Mouse (Mus musculus) G1E (cell line): ENCODE measurements around the gene Dnah8. TPM values are rescaled to one million over a fixed set of nuclear protein-coding genes. Genes with fewer than 3 reads are reported as not detected.

Source experiments
- ATAC-seq: 2 replicates; pipeline ENCODE4 v1.8.0; 2016; ENCODE audit warnings: mild to moderate bottlenecking; ENCODE audit not compliant: insufficient number of reproducible peaks, poor library complexity, low FRiP score, severe bottlenecking; ENCODE audit errors: extremely low read depth
- DNase-seq: peaks from one replicate; pipeline ENCODE4 v3.0.0; 2012; ENCODE audit warnings: low spot score
- H3K27me3 ChIP-seq: 2 replicates; pipeline ENCODE4 v1.6.1; 2012; ENCODE audit warnings: mild to moderate bottlenecking, low read length, inconsistent platforms; ENCODE audit not compliant: insufficient read depth
- H3K36me3 ChIP-seq: replicated peaks from 2 replicates; pipeline ENCODE3; 2012; ENCODE audit warnings: mild to moderate bottlenecking, inconsistent platforms
- H3K4me1 ChIP-seq: 2 replicates; pipeline ENCODE4 v1.6.1; 2012; ENCODE audit warnings: low read depth, low read length, inconsistent platforms, mixed read lengths; ENCODE audit not compliant: insufficient read depth
- H3K4me3 ChIP-seq: 2 replicates; pipeline ENCODE4 v1.5.1; 2012; ENCODE audit warnings: low read depth, mild to moderate bottlenecking, inconsistent platforms, low read length, moderate library complexity, mixed read lengths
- H3K9me3 ChIP-seq: replicated peaks from 2 replicates; pipeline ENCODE4 v1.6.1; 2012; ENCODE audit warnings: inconsistent platforms
- CTCF ChIP-seq: IDR thresholded peaks from 2 replicates; pipeline ENCODE4 v1.5.1; 2012; ENCODE audit warnings: low read depth, low read length, inconsistent platforms, mixed read lengths
- GATA1 ChIP-seq: IDR thresholded peaks from 2 replicates; pipeline ENCODE4 v1.6.1; 2012; ENCODE audit warnings: borderline replicate concordance, low read length, inconsistent platforms, mixed read lengths
- GATA2 ChIP-seq: IDR thresholded peaks from 2 replicates; pipeline ENCODE4 v1.6.1; 2012; ENCODE audit warnings: low read depth, low read length, inconsistent platforms, borderline replicate concordance
- POLR2AphosphoS5 ChIP-seq: IDR thresholded peaks from 2 replicates; pipeline ENCODE4 v1.6.1; 2012; ENCODE audit warnings: low read depth, low read length, inconsistent platforms; ENCODE audit not compliant: insufficient replicate concordance
- TAL1 ChIP-seq: conservative IDR thresholded peaks from 2 replicates; pipeline ENCODE4 v1.6.1; 2012; ENCODE audit warnings: low read depth, low read length, inconsistent platforms, mixed read lengths
- polyA plus RNA-seq: library from polyadenylated mRNA; stranded (reverse); fragments of >175 nt; gene quantifications from 2 replicates; pipeline ENCODE4 v1.2.3, GENCODE M21; 2012
- total RNA-seq, 2 experiments: library from RNA; stranded (forward) in 1 of 2; stranded (reverse) in 1 of 2; fragments of 200-1000 nt in 1 of 2; fragments of >200 nt in 1 of 2; fragmentation: Nextera tagmentation in 1 of 2; gene quantifications; 2 replicates each; pipeline ENCODE4 v1.2.3; 2014 to 2017

The Dnah8 gene
- total and polyA plus RNA-seq, 3 experiments, result 3.5 to 49.3 (median 42.5) TPM

- Histone ChIP-seq H3K27me3 (no peaks in the 10 kb centered on the region), H3K4me3 (no peak overlapping the region), H3K9me3 (peaks cover 3% of the 10 kb centered on the region; the same call in 1 of the 2 replicates), H3K4me1 (peaks cover 76% of the 10 kb centered on the region), H3K36me3 (peaks cover 81% of the 10 kb centered on the region)
- no peak for ATAC-seq
- no peak for DNase-seq
- TF ChIP-seq GATA2 (no peak), TAL1 (no peak), CTCF (no peak), GATA1 (no peak), POLR2AphosphoS5 (no peak)
Observed at GRCm38 (mm10) chr17:30606634-30607081, 17.5 kb upstream of the Dnah8 start.

- peaks cover 75% of the 10 kb centered on the region for H3K4me1 ChIP-seq
- peaks cover 74% of the 10 kb centered on the region for H3K36me3 ChIP-seq
- no peak for DNase-seq
- H3K9me3 ChIP-seq, result peaks cover 3% of the 10 kb centered on the region; the same call in 1 of the 2 replicates
- H3K27me3 ChIP-seq, result no peaks in the 10 kb centered on the region
- no peak overlapping the region for H3K4me3 ChIP-seq
- ATAC-seq, result no peak
- TF ChIP-seq TAL1 (no peak), GATA1 (no peak), GATA2 (no peak), CTCF (no peak), POLR2AphosphoS5 (no peak)
Observed at GRCm38 (mm10) chr17:30607330-30607729, 16.8 kb upstream of the Dnah8 start.

DNA sequence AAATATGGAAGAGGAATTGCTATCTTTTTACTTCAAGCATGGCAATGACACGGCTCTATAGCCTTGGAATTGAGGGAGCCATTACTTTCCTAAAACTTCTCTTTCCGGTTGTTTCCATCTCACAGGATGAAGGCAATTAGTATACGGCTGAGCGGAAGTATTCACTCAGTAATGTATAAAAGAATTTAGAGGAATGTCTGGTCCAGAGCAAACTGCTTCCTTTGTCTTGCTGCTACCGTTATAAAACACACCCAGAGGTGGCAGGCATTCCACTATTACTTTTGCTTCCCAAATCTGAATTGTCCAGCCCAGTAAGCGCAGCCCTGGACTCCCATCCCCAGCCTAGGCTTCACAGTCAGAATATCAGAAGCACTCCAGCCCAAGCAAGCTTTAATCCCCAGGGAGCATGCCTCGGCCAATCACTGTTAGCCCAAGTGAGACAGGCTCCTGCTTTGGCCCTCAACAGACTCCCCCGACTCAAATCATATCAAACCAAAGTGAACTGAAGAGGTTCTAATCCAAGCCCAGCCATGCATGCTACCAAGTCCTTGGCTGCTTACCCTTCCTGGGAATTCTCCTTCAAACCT lies 16.2 kb upstream of the Dnah8 start:
- Histone ChIP-seq H3K4me1 (peaks cover 78% of the 10 kb centered on the region), H3K36me3 (peaks cover 68% of the 10 kb centered on the region), H3K27me3 (no peaks in the 10 kb centered on the region), H3K9me3 (peaks cover 3% of the 10 kb centered on the region; the same call in 1 of the 2 replicates), H3K4me3 (peak overlapping the region; percentile 2; the same call in 1 of the 2 replicates)
- ATAC-seq (no peak), DNase-seq (no peak)
- TF ChIP-seq GATA1 (no peak), CTCF (no peak), POLR2AphosphoS5 (no peak), GATA2 (no peak), TAL1 (no peak)

DNA sequence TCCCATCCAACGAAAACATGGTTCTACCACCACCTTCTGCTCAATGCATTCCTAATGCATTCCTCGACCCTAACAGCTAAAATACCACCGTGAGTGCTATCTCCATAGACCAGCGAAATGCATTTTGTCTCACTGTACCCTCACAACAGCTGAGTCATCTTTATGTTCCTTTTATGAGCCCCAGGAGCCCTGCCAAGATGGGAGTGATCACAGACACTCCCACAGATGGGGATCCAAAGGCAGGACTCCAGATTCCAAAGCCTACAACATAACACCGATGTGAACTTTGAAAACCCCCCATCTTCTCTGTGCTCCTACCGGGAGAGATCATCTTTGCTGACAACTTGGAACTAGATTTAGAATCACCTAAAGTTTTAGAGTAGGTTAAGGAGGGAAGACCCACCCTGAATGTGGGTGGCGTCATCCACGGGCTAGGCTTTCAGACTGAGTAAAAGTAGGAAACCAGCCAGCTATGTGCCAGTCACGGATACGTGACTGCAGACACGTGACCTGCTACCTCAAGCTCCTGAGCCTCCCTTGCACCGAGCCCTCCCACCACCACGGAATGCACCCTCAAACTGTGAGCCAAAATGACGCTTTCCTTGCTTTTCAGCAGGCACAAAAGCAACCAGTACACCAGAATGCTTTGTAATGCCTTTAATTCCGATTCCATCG lies 14.7 kb upstream of the Dnah8 start:
- peaks cover 87% of the 10 kb centered on the region for H3K4me1 ChIP-seq
- peaks cover 3% of the 10 kb centered on the region; the same call in 1 of the 2 replicates for H3K9me3 ChIP-seq
- DNase-seq (peak; percentile 73), ATAC-seq (peak; percentile 43)
- H3K4me3 ChIP-seq, result peak overlapping the region; percentile 67
- H3K27me3 ChIP-seq, result no peaks in the 10 kb centered on the region
- no peak for TF ChIP-seq CTCF
- TF ChIP-seq TAL1, result peak; percentile 65
- no peak for TF ChIP-seq GATA2
- TF ChIP-seq GATA1, result no peak
- peak; percentile 87; the same call in 1 of the 2 replicates for TF ChIP-seq POLR2AphosphoS5
- peaks cover 53% of the 10 kb centered on the region for H3K36me3 ChIP-seq

GRCm38 (mm10) chr17:30609980-30610307 lies 14.2 kb upstream of the Dnah8 start:
- TF ChIP-seq TAL1, result no peak
- H3K36me3 ChIP-seq, result peaks cover 48% of the 10 kb centered on the region
- peak; percentile 69 for DNase-seq

DNA sequence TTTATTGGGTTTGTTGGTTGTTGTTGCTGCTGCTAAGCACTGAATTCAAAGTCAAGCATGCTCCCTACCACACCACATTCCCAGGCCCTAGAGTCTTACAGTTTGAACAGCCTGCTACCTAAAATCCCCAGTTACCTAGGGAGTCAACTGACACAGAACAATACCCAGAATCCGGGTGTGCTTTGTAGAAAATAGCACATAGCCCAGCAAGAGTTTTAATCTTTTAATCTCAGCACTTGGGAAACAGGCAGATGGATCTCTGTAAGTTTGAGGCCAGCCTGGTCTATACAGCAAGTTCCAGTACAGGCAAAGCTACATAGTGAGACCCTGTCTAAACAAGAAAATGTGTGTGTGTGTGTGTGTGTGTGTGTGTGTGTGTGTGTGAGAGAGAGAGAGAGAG lies 13.4 kb upstream of the Dnah8 start:
- ATAC-seq (no peak), DNase-seq (no peak)
- Histone ChIP-seq H3K4me1 (peaks cover 87% of the 10 kb centered on the region), H3K36me3 (peaks cover 41% of the 10 kb centered on the region), H3K9me3 (peaks cover 8% of the 10 kb centered on the region), H3K27me3 (no peaks in the 10 kb centered on the region), H3K4me3 (peak overlapping the region; percentile 74; the same call in 1 of the 2 replicates)
- no peak for TF ChIP-seq POLR2AphosphoS5
- TF ChIP-seq GATA2, result no peak
- TF ChIP-seq TAL1, result no peak
- TF ChIP-seq GATA1, result no peak
- no peak for TF ChIP-seq CTCF

More at GRCm38 (mm10) chr17:30609980-30610307, 14.2 kb upstream of the Dnah8 start:
- H3K4me3 ChIP-seq, result peak overlapping the region; percentile 67
- H3K27me3 ChIP-seq, result no peaks in the 10 kb centered on the region
- H3K9me3 ChIP-seq, result peaks cover 3% of the 10 kb centered on the region; the same call in 1 of the 2 replicates
- ATAC-seq, result no peak
- H3K4me1 ChIP-seq, result peaks cover 88% of the 10 kb centered on the region
